Mouse (Mus musculus) heart, adult 2 months (tissue): ENCODE data around the gene Zan.

Source experiments
- CTCF ChIP-seq: fragments of 200-600 bp; IDR thresholded peaks from 2 replicates; pipeline ENCODE4 v1.8.1; 2022; ENCODE audit warnings: antibody characterized with exemption, mild to moderate bottlenecking, moderate library complexity
- EP300 ChIP-seq: fragments of 200-500 bp; IDR thresholded peaks from 2 replicates; pipeline ENCODE4 v1.6.1; 2011; ENCODE audit warnings: low read depth, low read length, control low read depth; ENCODE audit not compliant: insufficient read depth
- POLR2A ChIP-seq: fragments of 200-500 bp; IDR thresholded peaks from 2 replicates; pipeline ENCODE4 v1.6.1; 2011; ENCODE audit warnings: mild to moderate bottlenecking, low read depth, low read length, control low read depth; ENCODE audit not compliant: insufficient read depth

DNA sequence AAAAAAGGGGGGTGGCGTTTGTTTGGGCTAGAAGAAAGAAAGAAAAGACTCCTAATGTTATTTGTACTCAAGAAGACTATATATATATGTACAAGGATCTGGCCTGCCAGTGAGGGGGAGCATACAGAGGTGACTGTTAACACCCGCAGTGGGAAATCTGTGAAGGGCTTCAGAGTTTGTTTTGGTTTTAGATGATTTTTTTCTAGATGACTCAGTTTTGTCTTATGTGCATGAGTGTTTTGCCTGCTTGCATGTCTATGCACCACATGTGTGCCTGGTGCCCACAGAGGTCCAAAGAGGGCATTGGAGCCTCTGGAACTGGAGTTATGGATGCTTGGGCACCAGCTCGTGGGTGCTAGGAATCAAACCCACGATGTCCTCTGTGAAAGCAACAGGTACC is 129.9 kb downstream of the Zan start:
- TF ChIP-seq CTCF: no peak
- TF ChIP-seq POLR2A: no peak
- TF ChIP-seq EP300: no peak
